Mouse (Mus musculus) kidney, adult 9 months (tissue): ENCODE measurements at regions not wholly inside any gene's neighbourhood (a gene's known extent, or its start where the extent isn't known, plus 50 kb on each side); places are given as distances from the start of the nearest gene placed in this dataset.

ENCODE experiments used
- DNase-seq: peaks from one replicate; pipeline ENCODE4 v3.0.0; 2022

DNA sequence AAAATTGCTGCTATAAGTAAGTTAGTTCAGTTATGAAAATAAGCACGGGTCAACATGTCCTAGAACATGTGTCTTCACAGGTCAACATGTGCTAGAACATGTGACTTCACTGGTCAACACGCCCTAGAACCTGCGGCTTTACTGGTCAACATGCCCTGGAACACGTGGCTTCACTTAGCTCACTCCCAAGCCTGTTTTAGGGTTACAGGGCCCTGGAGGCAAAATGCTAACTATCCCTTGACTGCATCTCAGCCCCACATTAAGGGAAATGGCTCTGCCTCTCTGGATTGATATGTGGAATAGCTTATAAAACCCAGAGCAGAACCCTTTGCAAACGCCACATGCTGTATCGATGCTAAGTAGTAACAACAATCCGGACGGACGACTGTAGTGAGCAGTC lies 67.8 kb downstream of the Nkx6-1 start:
- no peak for DNase-seq

DNA sequence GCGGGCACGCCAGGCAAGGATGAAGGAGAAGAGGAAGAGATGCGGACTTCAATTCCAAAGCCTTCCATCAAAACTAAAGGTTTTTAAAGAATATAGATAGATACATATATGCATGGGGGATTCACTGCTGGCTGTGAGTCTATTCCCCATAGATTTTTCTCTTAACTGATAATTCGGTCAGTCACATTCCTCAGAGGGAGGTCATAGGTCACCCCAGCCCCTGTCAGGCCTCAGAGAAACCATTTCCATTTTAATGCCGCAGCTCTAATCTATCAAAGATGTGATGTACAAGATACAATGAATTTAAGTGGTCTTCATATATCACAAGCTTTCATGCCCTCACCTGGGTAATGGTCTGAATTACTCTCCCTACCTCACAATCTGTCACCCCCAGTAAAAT lies 73.6 kb downstream of the Nkx6-1 start:
- no peak for DNase-seq

DNA sequence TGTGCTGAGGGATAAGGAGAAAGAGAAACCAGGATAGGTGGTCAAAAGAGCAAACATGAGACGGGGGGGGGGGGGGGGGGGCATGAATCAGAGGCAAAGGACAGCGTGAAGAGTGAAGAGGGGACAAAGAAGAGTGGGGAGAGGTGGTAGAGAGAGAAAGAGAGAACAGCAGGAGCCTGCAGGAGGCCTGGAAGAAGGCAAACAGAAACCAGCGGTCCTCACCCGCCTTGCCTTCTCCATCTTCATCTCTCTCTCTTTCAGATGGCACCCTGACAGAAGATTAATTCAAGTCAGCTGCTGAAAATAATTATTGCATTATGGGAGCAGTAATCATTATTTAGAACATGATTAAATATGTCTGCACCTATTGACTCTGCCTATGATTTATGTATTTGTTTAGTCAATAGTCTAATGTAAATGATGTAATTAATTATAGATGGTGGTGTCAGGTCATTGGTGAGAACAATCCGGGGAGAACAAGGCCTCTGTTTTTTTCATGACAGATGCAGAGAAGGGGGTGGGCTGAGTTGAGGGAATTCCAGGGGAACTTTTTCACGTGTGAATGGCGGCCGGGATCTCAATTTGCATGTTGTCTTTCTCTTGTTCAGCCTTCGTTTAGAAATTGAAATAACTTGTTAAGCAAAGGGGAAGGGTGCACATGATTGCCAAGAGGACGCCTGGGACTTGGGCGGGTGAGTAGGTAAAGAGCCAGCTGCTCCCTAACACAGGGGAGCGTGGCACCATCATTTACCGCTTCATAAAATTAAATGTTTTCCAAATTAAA lies 74.3 kb downstream of the Nkx6-1 start:
- DNase-seq = no peak

- no peak for DNase-seq
Measured at GRCm38 (mm10) chr5:101572966-101573365, 91.8 kb downstream of the Nkx6-1 start.

GRCm38 (mm10) chr5:101565770-101566169 lies 99.0 kb downstream of the Nkx6-1 start:
- DNase-seq = no peak

DNA sequence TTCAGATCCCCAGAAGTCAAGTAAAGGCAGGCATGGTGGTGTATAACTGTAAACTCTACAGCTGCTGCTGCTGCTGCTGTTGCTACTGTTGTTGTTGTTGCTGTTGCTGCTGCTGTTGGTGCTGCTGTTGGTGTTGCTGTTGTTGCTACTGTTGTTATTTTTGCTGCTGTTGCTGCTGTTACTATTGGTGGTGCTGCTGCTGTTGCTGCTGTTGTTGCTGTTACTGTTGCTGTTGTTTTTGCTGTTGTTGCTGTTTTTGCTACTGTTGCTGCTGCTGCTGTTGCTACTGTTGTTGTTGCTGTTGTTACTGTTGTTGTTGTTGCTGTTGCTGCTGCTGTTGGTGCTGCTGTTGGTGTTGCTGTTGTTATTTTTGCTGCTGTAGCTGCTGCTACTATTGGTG lies 104.4 kb downstream of the Nkx6-1 start:
- DNase-seq = no peak

GRCm38 (mm10) chr5:101558279-101558987 lies 106.4 kb downstream of the Nkx6-1 start:
- peak; percentile 51 for DNase-seq

- no peak for DNase-seq
Measured at GRCm38 (mm10) chr5:101557156-101557555, 107.6 kb downstream of the Nkx6-1 start.

GRCm38 (mm10) chr5:101543326-101543725 lies 121.5 kb downstream of the Nkx6-1 start:
- DNase-seq = no peak

GRCm38 (mm10) chr5:101539818-101540217 lies 125.0 kb downstream of the Nkx6-1 start:
- no peak for DNase-seq

DNA sequence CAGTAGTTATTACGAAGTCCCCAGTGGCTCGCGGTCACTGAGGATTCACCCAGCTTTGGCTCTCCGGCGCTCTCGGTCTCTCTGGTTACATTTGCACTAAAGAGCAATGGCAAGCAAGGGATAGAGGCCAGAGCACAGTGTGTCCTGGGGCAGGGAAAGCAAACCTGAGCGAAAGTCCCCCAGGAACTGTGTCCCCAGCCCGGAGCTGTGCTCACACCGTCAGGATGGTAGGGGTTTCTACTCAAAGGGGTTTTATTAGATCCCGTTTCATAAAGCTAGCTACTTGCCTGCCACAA lies 125.6 kb downstream of the Nkx6-1 start:
- no peak for DNase-seq

- no peak for DNase-seq
Measured at GRCm38 (mm10) chr5:101538410-101539253, 126.2 kb downstream of the Nkx6-1 start.

- peak; percentile 10 for DNase-seq
Measured at GRCm38 (mm10) chr5:101537518-101538380, 127.0 kb downstream of the Nkx6-1 start.

DNA sequence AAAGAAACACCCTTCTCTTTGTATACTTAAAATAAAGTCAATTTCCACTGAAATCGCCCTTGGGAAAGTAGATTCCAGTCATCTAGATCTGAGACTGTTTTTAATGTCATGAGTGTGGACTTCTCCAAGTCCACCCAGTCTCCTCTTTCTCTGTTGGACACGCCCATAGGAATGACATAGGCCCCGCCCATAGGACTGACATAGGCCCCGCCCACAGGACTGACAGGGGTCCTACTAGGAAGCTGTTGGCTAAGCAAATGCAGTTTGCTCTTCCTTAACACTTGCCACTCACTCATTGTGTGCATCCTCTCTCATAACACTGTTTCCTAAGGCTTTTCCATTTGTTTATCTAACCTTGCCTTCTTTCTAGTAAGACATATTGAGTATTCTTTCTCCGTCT lies 129.3 kb downstream of the Nkx6-1 start:
- DNase-seq = no peak

GRCm38 (mm10) chr5:101525346-101525745 lies 139.4 kb downstream of the Nkx6-1 start:
- peak; percentile 38 for DNase-seq

- DNase-seq = peak; percentile 25
Measured at GRCm38 (mm10) chr5:101524670-101525069, 140.1 kb downstream of the Nkx6-1 start.

DNA sequence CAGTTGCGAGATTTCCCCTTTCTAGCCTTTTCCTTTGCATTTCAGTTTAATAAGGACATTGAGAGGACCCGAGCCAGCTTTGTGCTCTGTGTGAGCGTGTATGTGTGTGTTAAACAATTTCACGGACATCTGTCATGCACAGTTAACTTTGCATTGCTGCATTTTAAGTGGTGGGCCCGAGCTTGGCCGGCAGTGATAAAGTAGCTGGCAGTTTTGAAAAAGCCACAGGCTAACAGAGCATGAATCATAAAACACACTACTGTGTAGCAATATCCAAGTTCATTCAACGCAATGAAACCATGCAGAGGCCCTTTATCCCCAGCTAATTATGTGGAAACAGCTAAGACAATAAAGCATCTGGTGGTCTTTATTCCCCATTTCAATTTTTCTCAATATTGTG lies 140.9 kb downstream of the Nkx6-1 start:
- no peak for DNase-seq

DNA sequence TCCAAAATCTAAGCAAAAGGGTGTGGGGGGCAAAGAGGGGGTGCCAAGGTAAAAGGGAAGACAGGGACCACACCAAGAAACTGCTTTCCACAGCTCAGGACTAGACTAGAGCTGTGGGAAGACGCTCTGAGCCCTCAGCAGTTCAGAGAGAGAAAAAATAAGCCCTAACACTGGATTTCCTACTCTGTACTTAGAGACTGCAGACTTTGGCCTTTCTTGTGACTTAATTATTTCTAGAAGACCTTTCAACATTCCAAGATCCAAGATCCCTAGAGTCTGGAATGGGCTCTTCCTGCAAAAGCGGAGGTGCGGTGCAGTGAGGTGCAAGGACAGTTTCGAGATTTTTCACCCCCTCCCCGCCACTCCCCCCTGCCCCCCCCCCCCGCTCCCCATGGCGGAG lies 141.3 kb downstream of the Nkx6-1 start:
- peak; percentile 42 for DNase-seq

GRCm38 (mm10) chr5:101520935-101521655 lies 143.7 kb downstream of the Nkx6-1 start:
- no peak for DNase-seq

DNA sequence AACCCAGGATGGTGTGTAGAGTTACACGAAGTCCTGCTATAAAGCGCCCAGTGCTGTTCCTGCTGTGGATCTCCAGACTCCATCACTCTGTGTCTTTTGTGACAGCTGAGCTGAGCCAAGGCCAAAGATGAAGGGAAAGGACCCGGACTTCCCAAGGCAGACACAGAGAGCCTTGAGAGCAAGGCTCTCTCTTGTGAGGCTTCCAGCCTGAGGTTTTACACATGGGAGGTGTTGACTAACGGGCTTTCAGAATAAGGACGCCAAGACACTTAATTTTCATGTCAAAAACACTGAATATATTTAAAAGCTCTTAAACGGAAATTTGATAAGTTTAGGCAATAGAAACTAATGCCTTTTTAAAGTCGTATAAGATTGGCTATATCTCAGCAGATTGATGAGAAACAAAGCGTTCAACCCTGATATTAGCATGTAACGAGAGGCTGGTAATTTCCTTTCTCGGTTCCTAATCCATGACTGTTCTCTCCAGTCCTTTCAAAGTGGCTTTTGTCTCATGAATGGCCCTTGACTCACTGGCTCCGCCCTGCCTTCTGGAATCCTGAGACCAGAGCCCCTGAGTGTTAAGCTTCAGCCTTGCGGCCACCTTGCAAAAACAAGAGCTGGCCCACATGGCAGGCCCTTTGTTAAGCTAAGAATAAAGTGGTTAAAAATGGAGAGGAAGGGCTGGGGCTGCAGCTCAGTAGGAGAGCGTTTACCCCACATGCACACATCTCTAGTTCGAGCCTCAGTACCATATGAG lies 145.8 kb downstream of the Nkx6-1 start:
- DNase-seq = no peak

GRCm38 (mm10) chr5:101497698-101498048 lies 167.1 kb downstream of the Nkx6-1 start:
- DNase-seq = no peak
